Comparison of ENCODE assay signal across 14 mouse cellular contexts in genomic region chr13:35404428-35404827, GRCm38 (mm10).
"Had no signal": no experiment of that assay in that cellular context is flagged by ENCODE, and none has a peak within 500 bp of the region (broad histone marks: within the 10 kb centered on the region; RNA-seq: fewer than 3 reads in every experiment).

No protein-coding gene starts in this region.

- DNase-seq: gastrocnemius, postnatal 14 days; gastrocnemius, postnatal 36 days; heart, adult 18-20 months; heart, postnatal 14 days; heart, postnatal 36 days; kidney, adult 11 months; kidney, adult 2 months; kidney, adult 9 months; kidney, postnatal 14 days; kidney, postnatal 36 days; layer of hippocampus, adult 9-11 months; liver; liver, embryonic 13.5 days; liver, postnatal 0 days had no signal
